Mouse (Mus musculus) brain, embryonic 14.5 days (tissue): Measurements from ENCODE around the gene Atg14.

Experiments
- CTCF ChIP-seq: fragments of 200-500 bp; IDR thresholded peaks from 2 replicates; pipeline ENCODE4 v1.5.1; 2012; ENCODE audit warnings: inconsistent platforms, mild to moderate bottlenecking, moderate library complexity, borderline replicate concordance; ENCODE audit not compliant: insufficient read depth, insufficient read length; ENCODE audit errors: extremely low read depth
- POLR2A ChIP-seq: fragments of 200-500 bp; IDR thresholded peaks from 2 replicates; pipeline ENCODE4 v1.6.1; 2012; ENCODE audit warnings: mild to moderate bottlenecking, inconsistent platforms, borderline replicate concordance; ENCODE audit not compliant: poor library complexity, insufficient read depth, insufficient read length, severe bottlenecking; ENCODE audit errors: extremely low read depth

DNA sequence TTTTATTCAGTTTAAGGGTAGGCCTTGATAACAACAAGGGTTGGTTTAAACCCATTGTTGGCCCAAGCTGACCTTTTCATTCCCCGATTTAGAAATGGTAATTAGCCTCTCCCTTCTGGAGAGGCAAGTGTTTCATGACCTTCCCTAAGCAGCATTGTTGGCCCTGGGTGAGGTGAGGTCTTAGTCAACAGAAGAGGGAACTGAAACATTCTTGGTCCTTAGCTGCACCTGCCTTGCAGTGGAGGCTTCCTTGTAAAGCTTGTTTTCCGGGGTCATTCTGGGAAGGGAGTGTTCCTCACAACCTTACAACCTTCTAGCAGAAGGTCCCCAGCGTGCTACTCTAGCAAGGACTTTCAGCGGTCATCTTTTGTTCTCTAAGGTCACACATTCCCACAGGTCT lies 2.3 kb upstream of the Atg14 start:
- TF ChIP-seq CTCF (no peak), POLR2A (no peak)
